8 mouse cellular contexts compared by ENCODE assay signal in genomic region chr19:10013913-10014312, GRCm38 (mm10). TPM values are rescaled to one million over a fixed set of nuclear protein-coding genes. Genes with fewer than 3 reads are reported as not detected.
DNase-seq lines count a peak whose midpoint lies in the region; ATAC-seq and TF ChIP-seq lines count a peak whose summit lies in the region.

No protein-coding gene starts in this region.

- H3K9me3 ChIP-seq in E14TG2a.4 (ENCODE audit: low read length) = no peaks in the 10 kb centered on the region
- no peaks in the 10 kb centered on the region for H3K9me3 ChIP-seq in limb, embryonic 14.5 days (ENCODE audit: control insufficient read depth, low read length)

- no peaks in the 10 kb centered on the region for H3K36me3 ChIP-seq in E14TG2a.4 (ENCODE audit: insufficient read depth, low read length)
- no peaks in the 10 kb centered on the region for H3K36me3 ChIP-seq in limb, embryonic 14.5 days (ENCODE audit: control insufficient read depth, insufficient read depth, low read length)

- H3K4me1 ChIP-seq in E14TG2a.4 (replicated peaks; ENCODE audit: low read depth, low read length) = peaks cover 80% of the 10 kb centered on the region
- no peaks in the 10 kb centered on the region; the same call in 1 of the 2 replicates for H3K4me1 ChIP-seq in brown adipose tissue, adult 24 weeks (ENCODE audit: control insufficient read depth, insufficient read depth, insufficient read length, low read length)
- peaks cover 38% of the 10 kb centered on the region for H3K4me1 ChIP-seq in limb, embryonic 14.5 days (ENCODE audit: control insufficient read depth, insufficient read depth, low read length)

- 10% methylated on average over 5 of the region's 5 CpGs for WGBS in limb, embryonic 14.5 days

- peaks cover 30% of the 10 kb centered on the region for H3K27me3 ChIP-seq in E14TG2a.4 (ENCODE audit: insufficient read depth, low read length)
- no peaks in the 10 kb centered on the region for H3K27me3 ChIP-seq in limb, embryonic 14.5 days (ENCODE audit: control insufficient read depth, insufficient read depth, low read length)

- 0 out of 2 replicates have a peak overlapping the region, but pooled peaks have one; percentile 10 for H3K4me3 ChIP-seq in E14TG2a.4 (replicated peaks; ENCODE audit: low read length)
- H3K4me3 ChIP-seq in brown adipose tissue, adult 24 weeks (ENCODE audit: insufficient read depth, low read depth, low read length) = no peak overlapping the region
- no peak overlapping the region for H3K4me3 ChIP-seq in limb, embryonic 14.5 days (replicated peaks; ENCODE audit: low read length)

- peak; percentile 82 for DNase-seq in heart, adult 9 months (ENCODE audit: low spot score in 2 of 2)
- peak; percentile 87 for DNase-seq in limb, embryonic 14.5 days (ENCODE audit: low spot score)
- no peak for DNase-seq in frontal cortex, adult 2 months (ENCODE audit: extremely low spot score in 1 of 2, low spot score in 1 of 2)
- DNase-seq in right cerebral cortex, postnatal 36 days (ENCODE audit: low spot score in 2 of 2) = no peak
- no peak for DNase-seq in thymus, postnatal 14 days
- DNase-seq in thymus, postnatal 36 days = no peak

- H3K9ac ChIP-seq in limb, embryonic 14.5 days (ENCODE audit: low read depth, low read length, severe bottlenecking) = no peak overlapping the region

- TF ChIP-seq CTCF in E14TG2a.4 (conservative IDR thresholded peaks at IDR 0.05; ENCODE audit: low read length) = no peak

- H3K4me2 ChIP-seq in limb, embryonic 14.5 days (replicated peaks; ENCODE audit: low read depth, low read length, severe bottlenecking) = no peak overlapping the region

- no peak for TF ChIP-seq POLR2A in limb, embryonic 14.5 days (IDR thresholded peaks at IDR 0.05; ENCODE audit: borderline replicate concordance, extremely low read depth, insufficient read depth, insufficient read length)

- peak overlapping the region; percentile 29; the same call in 1 of the 2 replicates for H3K27ac ChIP-seq in brown adipose tissue, adult 24 weeks (replicated peaks; ENCODE audit: low read depth, low read length)
- H3K27ac ChIP-seq in limb, embryonic 14.5 days (replicated peaks; ENCODE audit: low read depth, low read length) = peak overlapping the region; percentile 87

- ATAC-seq in limb, embryonic 14.5 days (ENCODE audit: low FRiP score, low read depth) = peak; percentile 56

RNA-seq across cellular contexts. Expression of gene Rab3il1, which starts 12.4 kb away (rescaled TPM):
- 4.8 and 7.5 TPM in 2 replicates for polyA plus RNA-seq in brown adipose tissue, adult 24 weeks (2012; ENCODE audit: insufficient read depth, insufficient read length, missing spikeins)
- 36.1 and 42.8 TPM in 2 replicates for polyA plus RNA-seq in limb, embryonic 14.5 days (2012; rRNA removed)
- 43.9 and 49.6 TPM in 2 replicates for polyA plus RNA-seq in limb, embryonic 14.5 days (2014; fragmentation: Nextera tagmentation; extraction: Ambion mirVana)
- polyA plus RNA-seq in frontal cortex, adult 2 months (2012; rRNA removed) = 11.3 and 13.6 TPM in 2 replicates

RNA-seq across cellular contexts. Expression of gene Best1, which starts 12.5 kb away (rescaled TPM):
- polyA plus RNA-seq in brown adipose tissue, adult 24 weeks (2012; ENCODE audit: insufficient read depth, insufficient read length, missing spikeins) = not detected in 2 replicates
- 1.5 and 1.7 TPM in 2 replicates for polyA plus RNA-seq in limb, embryonic 14.5 days (2012; rRNA removed)
- 1.5 and 1.9 TPM in 2 replicates for polyA plus RNA-seq in limb, embryonic 14.5 days (2014; fragmentation: Nextera tagmentation; extraction: Ambion mirVana)
- polyA plus RNA-seq in frontal cortex, adult 2 months (2012; rRNA removed) = 0.59 and 0.74 TPM in 2 replicates

RNA-seq across cellular contexts. Expression of gene Fads3, which starts 27.5 kb away (rescaled TPM):
- polyA plus RNA-seq in brown adipose tissue, adult 24 weeks (2012; ENCODE audit: insufficient read depth, insufficient read length, missing spikeins) = 31.1 and 34.2 TPM in 2 replicates
- 40.8 and 57.7 TPM in 2 replicates for polyA plus RNA-seq in limb, embryonic 14.5 days (2012; rRNA removed)
- 10.6 and 11.5 TPM in 2 replicates for polyA plus RNA-seq in limb, embryonic 14.5 days (2014; fragmentation: Nextera tagmentation; extraction: Ambion mirVana)
- polyA plus RNA-seq in frontal cortex, adult 2 months (2012; rRNA removed) = 26.5 and 28.4 TPM in 2 replicates

RNA-seq across cellular contexts. Expression of gene Fth1, which starts 33.5 kb away (rescaled TPM):
- 4,010 and 5,287 TPM in 2 replicates for polyA plus RNA-seq in brown adipose tissue, adult 24 weeks (2012; ENCODE audit: insufficient read depth, insufficient read length, missing spikeins)
- 663 and 670 TPM in 2 replicates for polyA plus RNA-seq in limb, embryonic 14.5 days (2012; rRNA removed)
- polyA plus RNA-seq in limb, embryonic 14.5 days (2014; fragmentation: Nextera tagmentation; extraction: Ambion mirVana) = 1,538 and 1,580 TPM in 2 replicates
- polyA plus RNA-seq in frontal cortex, adult 2 months (2012; rRNA removed) = 3,721 and 5,002 TPM in 2 replicates

Comparison
In these comparisons a context has a peak if more than half of its experiments do, and no peak if none do; other contexts are left out.
1. DNase-seq: peak in heart, adult 9 months (2 of 2) and limb, embryonic 14.5 days (single experiment); none in frontal cortex, adult 2 months (0 of 2), right cerebral cortex, postnatal 36 days (0 of 2), thymus, postnatal 14 days (single experiment) and thymus, postnatal 36 days (0 of 2).